Mouse (Mus musculus) spleen, adult 2 months (tissue): ENCODE measurements around the gene Hoxa3. TPM values are rescaled to one million over a fixed set of nuclear protein-coding genes. Genes with fewer than 3 reads are reported as not detected.

Experiments used
- DNase-seq, 2 experiments: peaks; one replicate each; pipeline versions ENCODE4 v3.0.0 to v3.0.0-alpha.2; 2012 to 2021; ENCODE audit warnings: low spot score in 2 of 2, low read depth in 1 of 2
- H3K27ac ChIP-seq: fragments of 200-500 bp; 2 replicates; pipeline ENCODE4 v1.5.1; 2012; ENCODE audit warnings: low read length, inconsistent platforms; ENCODE audit not compliant: insufficient read depth
- H3K27me3 ChIP-seq: fragments of 200-500 bp; 2 replicates; pipeline ENCODE4 v1.6.1; 2012; ENCODE audit warnings: mild to moderate bottlenecking, moderate library complexity, low read length, inconsistent platforms; ENCODE audit not compliant: control insufficient read depth, insufficient read depth
- H3K36me3 ChIP-seq: fragments of 200-500 bp; 2 replicates; pipeline ENCODE4 v1.6.1; 2012; ENCODE audit warnings: mild to moderate bottlenecking, low read length, inconsistent platforms; ENCODE audit not compliant: control insufficient read depth, insufficient read depth
- H3K4me1 ChIP-seq: fragments of 200-500 bp; 2 replicates; pipeline ENCODE4 v1.6.1; 2011; ENCODE audit warnings: inconsistent platforms; ENCODE audit not compliant: control insufficient read depth, insufficient read depth, insufficient read length
- H3K4me3 ChIP-seq: fragments of 200-500 bp; 2 replicates; pipeline ENCODE4 v1.5.1; 2011; ENCODE audit warnings: mild to moderate bottlenecking, inconsistent platforms; ENCODE audit not compliant: insufficient read depth, insufficient read length; ENCODE audit errors: extremely low read depth
- CTCF ChIP-seq: fragments of 200-500 bp; IDR thresholded peaks from 2 replicates; pipeline ENCODE4 v1.5.1; 2011; ENCODE audit warnings: mild to moderate bottlenecking, inconsistent platforms; ENCODE audit not compliant: insufficient read depth, insufficient read length, insufficient replicate concordance; ENCODE audit errors: extremely low read depth
- POLR2A ChIP-seq: fragments of 200-500 bp; IDR thresholded peaks from 2 replicates; pipeline ENCODE4 v1.6.1; 2011; ENCODE audit warnings: low read depth, low read length, inconsistent platforms
- WGBS: fragments of 180-500 bp; shearing (Covaris S2); methylation state at CpG from one replicate; pipeline ENCODE4 v1.1.7; 2018; 5-methylcytosine and 5-hydroxymethylcytosine counted together
- polyA plus RNA-seq: library from polyadenylated mRNA; depleted of rRNA; stranded (reverse); fragments of >200 nt; gene quantifications from 2 replicates; pipeline ENCODE4 v1.2.3, GENCODE M21; 2012

Gene Hoxa3
- polyA plus RNA-seq, 1 experiment = 1.4 TPM

GRCm38 (mm10) chr6:52240389-52241000 is 27.4 kb upstream of the Hoxa3 start, which contains the start of gene Hoxa10:
Hoxa10 (minus strand) TSS chr6:52240854.
- peak; percentile 85; the same call in 1 of the 2 replicates for TF ChIP-seq CTCF
- TF ChIP-seq POLR2A = no peak
- DNase-seq = peak; percentile 47 to 66
- peaks cover 6% of the 10 kb centered on the region; the same call in 1 of the 2 replicates for H3K4me1 ChIP-seq
- no peak within 1 kb of the TSS for H3K27ac ChIP-seq
- WGBS = 7% methylated on average over 35 of the region's 35 CpGs
- H3K4me3 ChIP-seq = no peak within 1 kb of the TSS
- peaks cover 46% of the 10 kb centered on the region for H3K27me3 ChIP-seq
- no peaks in the 10 kb centered on the region for H3K36me3 ChIP-seq

- Histone ChIP-seq H3K27ac (no peak overlapping the region), H3K36me3 (no peaks in the 10 kb centered on the region), H3K27me3 (peaks cover 43% of the 10 kb centered on the region), H3K4me1 (peaks cover under 1% of the 10 kb centered on the region; the same call in 1 of the 2 replicates), H3K4me3 (no peak overlapping the region)
- no peak for DNase-seq
- TF ChIP-seq CTCF = no peak
- no peak for TF ChIP-seq POLR2A
- WGBS = 8% methylated on average over 30 of the region's 30 CpGs
These were observed 26.7 kb upstream of the Hoxa3 start for GRCm38 (mm10) chr6:52239625-52240388.

GRCm38 (mm10) chr6:52238976-52239375 is 25.8 kb upstream of the Hoxa3 start:
- no peak overlapping the region for H3K4me3 ChIP-seq
- no peak overlapping the region for H3K27ac ChIP-seq
- H3K36me3 ChIP-seq = no peaks in the 10 kb centered on the region
- WGBS = 29% methylated on average over 7 of the region's 7 CpGs
- peaks cover 45% of the 10 kb centered on the region for H3K27me3 ChIP-seq
- DNase-seq = no peak
- H3K4me1 ChIP-seq = peaks cover 5% of the 10 kb centered on the region; the same call in 1 of the 2 replicates
- no peak for TF ChIP-seq POLR2A
- no peak for TF ChIP-seq CTCF

GRCm38 (mm10) chr6:52238155-52238545 is 25.0 kb upstream of the Hoxa3 start:
- H3K27me3 ChIP-seq = peaks cover 44% of the 10 kb centered on the region
- peaks cover 7% of the 10 kb centered on the region; the same call in 1 of the 2 replicates for H3K4me1 ChIP-seq
- H3K36me3 ChIP-seq = no peaks in the 10 kb centered on the region
- no peak overlapping the region for H3K27ac ChIP-seq
- no peak overlapping the region for H3K4me3 ChIP-seq
- TF ChIP-seq POLR2A = no peak
- no peak for TF ChIP-seq CTCF
- WGBS = 49% methylated on average over 7 of the region's 7 CpGs
- no peak for DNase-seq

- Histone ChIP-seq H3K4me3 (no peak overlapping the region), H3K4me1 (peaks cover 7% of the 10 kb centered on the region), H3K36me3 (no peaks in the 10 kb centered on the region), H3K27me3 (peaks cover 49% of the 10 kb centered on the region), H3K27ac (no peak overlapping the region)
- WGBS = 79% methylated on average over 10 of the region's 10 CpGs
- TF ChIP-seq POLR2A (no peak), CTCF (no peak)
- DNase-seq = no peak
These were observed 24.4 kb upstream of the Hoxa3 start for GRCm38 (mm10) chr6:52237346-52238154.

GRCm38 (mm10) chr6:52236806-52237205 is 23.7 kb upstream of the Hoxa3 start:
- 83% methylated on average over 3 of the region's 3 CpGs for WGBS
- Histone ChIP-seq H3K36me3 (no peaks in the 10 kb centered on the region), H3K4me3 (no peak overlapping the region), H3K27me3 (peaks cover 50% of the 10 kb centered on the region), H3K4me1 (peaks cover 10% of the 10 kb centered on the region), H3K27ac (no peak overlapping the region)
- DNase-seq = no peak
- TF ChIP-seq CTCF (no peak), POLR2A (no peak)
